In the genomic region with DNA sequence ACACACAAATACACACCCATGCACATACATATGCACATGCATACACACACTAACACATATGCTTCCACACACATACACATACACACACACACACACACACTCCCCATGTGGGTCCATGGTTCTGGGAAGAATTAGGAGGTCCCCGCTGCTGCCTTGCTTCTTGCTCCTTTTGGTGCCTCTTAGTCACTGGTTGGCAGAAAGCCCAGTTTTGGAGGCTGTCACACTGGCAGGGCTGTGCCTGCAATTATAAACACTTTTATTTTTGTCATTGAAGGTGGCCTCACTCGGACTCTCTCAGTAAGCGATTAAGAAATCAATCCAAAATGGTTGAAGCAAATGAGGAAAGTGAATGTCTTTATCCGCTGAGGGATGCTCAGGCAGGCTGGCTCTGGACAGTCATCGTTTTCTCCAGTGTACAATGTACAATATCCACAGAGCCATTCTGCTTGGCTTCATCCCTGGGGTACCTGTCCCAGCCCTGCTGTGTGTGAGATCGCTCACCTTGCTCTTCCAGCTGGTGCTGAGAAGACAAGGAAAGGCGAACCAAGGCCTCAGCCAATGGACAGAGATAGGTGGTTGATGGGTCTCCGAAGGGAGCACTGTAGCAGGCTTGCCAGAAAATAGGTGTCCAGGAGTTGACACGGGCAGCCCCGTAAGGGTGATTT, we compare ENCODE assay signal across 8 mouse cellular contexts.
DNase-seq lines count a peak whose midpoint lies in the region; ATAC-seq lines count a peak whose summit lies in the region.

No protein-coding gene starts in this region.

- peak; percentile 22 for DNase-seq in gastrocnemius, postnatal 10 days
- DNase-seq in gastrocnemius, postnatal 36 days: no peak
- peak; percentile 50 for DNase-seq in adipocyte (ENCODE audit: low spot score)
- peak; percentile 48 to 60 for DNase-seq in layer of hippocampus, postnatal 10 days (ENCODE audit: low spot score in 2 of 2)
- peak; percentile 60 for DNase-seq in right cerebral cortex, postnatal 25 days
- no peak for DNase-seq in yolk sac, embryonic 10.5 days (ENCODE audit: low spot score)

- peak; percentile 89 for ATAC-seq in frontal cortex, adult (ENCODE audit: low TSS enrichment)
- no peak for ATAC-seq in megakaryocyte-erythroid progenitor cell, adult 5-6 weeks (replicated peaks; ENCODE audit: low FRiP score, low TSS enrichment, poor library complexity, severe bottlenecking)

- intact Hi-C loops in gastrocnemius, postnatal 36 days (cut with DNase I): no loop called here

Comparison
In these comparisons a context has a peak if more than half of its experiments do, and no peak if none do; other contexts are left out.
1. DNase-seq: peak in gastrocnemius, postnatal 10 days (single experiment), adipocyte (single experiment), layer of hippocampus, postnatal 10 days (2 of 2) and right cerebral cortex, postnatal 25 days (single experiment); none in gastrocnemius, postnatal 36 days (0 of 2) and yolk sac, embryonic 10.5 days (single experiment).